Mouse (Mus musculus) liver, embryonic 14.5 days (tissue): Measurements from ENCODE around the gene Mlx. TPM values are rescaled to one million over a fixed set of nuclear protein-coding genes. Genes with fewer than 3 reads are reported as not detected.

Source experiments
- ATAC-seq: fragments of 200-750 bp; cut with Nextera tagmentation; 2 replicates; pipeline ENCODE4 v1.8.0; 2017; ENCODE audit warnings: moderate number of reproducible peaks, mild to moderate bottlenecking, moderate library complexity; ENCODE audit not compliant: insufficient read depth
- DNase-seq, 3 experiments: peaks; one replicate each; pipeline ENCODE4 v3.0.0-alpha.2; 2012 to 2013; ENCODE audit warnings: low read depth in 3 of 3, low spot score in 3 of 3
- H3K27ac ChIP-seq: fragments of 300-500 bp; sonication (generic); 2 replicates; pipeline ENCODE4 v1.5.1; 2014; ENCODE audit warnings: moderate library complexity, mild to moderate bottlenecking, control low read depth, inconsistent platforms
- H3K27me3 ChIP-seq: fragments of 300-500 bp; sonication (generic); 2 replicates; pipeline ENCODE4 v1.6.1; 2014; ENCODE audit warnings: mild to moderate bottlenecking, low read length, moderate library complexity; ENCODE audit not compliant: control insufficient read depth, insufficient read depth
- H3K36me3 ChIP-seq: fragments of 300-500 bp; sonication (generic); replicated peaks from 2 replicates; pipeline ENCODE4 v1.6.1; 2014; ENCODE audit warnings: low read depth; ENCODE audit not compliant: control insufficient read depth, insufficient read depth
- H3K4me1 ChIP-seq, 2 experiments: fragments of 200-500 bp in 1 of 2; fragments of 300-500 bp in 1 of 2; sonication (generic) in 1 of 2; replicated peaks; 2 replicates each; pipeline ENCODE4 v1.6.1; 2012 to 2014; ENCODE audit warnings: antibody characterized with exemption in 1 of 2, inconsistent platforms in 1 of 2, low read length in 1 of 2; ENCODE audit not compliant: control insufficient read depth in 2 of 2, insufficient read depth in 2 of 2
- H3K4me2 ChIP-seq: fragments of 300-500 bp; sonication (generic); 2 replicates; pipeline ENCODE4 v1.6.1; 2014; ENCODE audit warnings: low read depth, mild to moderate bottlenecking, control low read depth, moderate library complexity
- H3K4me3 ChIP-seq, 2 experiments: fragments of 200-500 bp in 1 of 2; fragments of 300-500 bp in 1 of 2; sonication (generic) in 1 of 2; 2 replicates each; pipeline ENCODE4 v1.5.1; 2012 to 2014; ENCODE audit warnings: low read depth in 2 of 2, low read length in 2 of 2, mild to moderate bottlenecking in 2 of 2, control low read depth in 1 of 2, inconsistent platforms in 1 of 2, moderate library complexity in 1 of 2; ENCODE audit not compliant: insufficient read depth in 1 of 2
- H3K9ac ChIP-seq: fragments of 300-500 bp; sonication (generic); replicated peaks from 2 replicates; pipeline ENCODE4 v1.6.1; 2014; ENCODE audit warnings: mild to moderate bottlenecking, control low read depth, moderate library complexity
- H3K9me3 ChIP-seq: fragments of 300-500 bp; sonication (generic); 2 replicates; pipeline ENCODE4 v1.6.1; 2016; ENCODE audit warnings: low read length, mixed read lengths; ENCODE audit not compliant: control insufficient read depth
- CTCF ChIP-seq: IDR thresholded peaks from 2 replicates; pipeline ENCODE4 v1.5.1; 2016; ENCODE audit warnings: antibody characterized with exemption, low read depth, control low read depth
- EP300 ChIP-seq: IDR thresholded peaks from 2 replicates; pipeline ENCODE4 v1.6.1; 2016; ENCODE audit warnings: antibody characterized with exemption, low read depth
- WGBS: fragments of 180-500 bp; shearing (Covaris S2); extraction: QIAGEN DNeasy Blood & Tissue Kit; methylation state at CpG from one replicate; pipeline ENCODE4 v1.1.7; 2014; ENCODE audit not compliant: insufficient replicate concordance; 5-methylcytosine and 5-hydroxymethylcytosine counted together
- polyA plus RNA-seq, 2 experiments: library from polyadenylated mRNA; depleted of rRNA in 1 of 2; stranded (reverse) in 1 of 2; unstranded in 1 of 2; fragments of >200 nt; fragmentation: Nextera tagmentation in 1 of 2; extraction: Ambion mirVana in 1 of 2; gene quantifications; 2 replicates each; pipeline versions ENCODE4 v1.2.1 to v1.2.3; 2012 to 2014

Mlx gene
- polyA plus RNA-seq, 2 experiments, result 16.8 to 26.8 TPM

- peak overlapping the region in 1 of 2 experiments; percentile 6; a peak in 1 of 4 replicates for H3K4me3 ChIP-seq
- peaks cover 39% of the 10 kb centered on the region for H3K27me3 ChIP-seq
- peak overlapping the region; percentile 31 for H3K4me2 ChIP-seq
- H3K9me3 ChIP-seq, result no peaks in the 10 kb centered on the region
- no peaks in the 10 kb centered on the region for H3K36me3 ChIP-seq
- WGBS, result 7% methylated on average over 27 of the region's 27 CpGs
- ATAC-seq, result no peak
- DNase-seq, result no peak
- H3K9ac ChIP-seq, result no peak overlapping the region
- no peak for TF ChIP-seq CTCF
- no peak for TF ChIP-seq EP300
- no peak overlapping the region for H3K27ac ChIP-seq
- peaks cover 15 to 18% of the 10 kb centered on the region in 2 experiments for H3K4me1 ChIP-seq
Observed at GRCm38 (mm10) chr11:101079746-101080145, 7.3 kb upstream of the Mlx start.

GRCm38 (mm10) chr11:101080421-101080820, 6.7 kb upstream of the Mlx start:
- ATAC-seq, result no peak
- DNase-seq, result no peak
- H3K4me1 ChIP-seq, result peaks cover 15 to 18% of the 10 kb centered on the region in 2 experiments
- H3K27ac ChIP-seq, result no peak overlapping the region
- TF ChIP-seq CTCF (no peak), EP300 (no peak)
- H3K27me3 ChIP-seq, result peaks cover 39% of the 10 kb centered on the region
- H3K4me3 ChIP-seq, result no peak overlapping the region
- H3K9ac ChIP-seq, result no peak overlapping the region
- 58% methylated on average over 5 of the region's 5 CpGs for WGBS
- H3K36me3 ChIP-seq, result no peaks in the 10 kb centered on the region
- H3K9me3 ChIP-seq, result no peaks in the 10 kb centered on the region
- no peak overlapping the region for H3K4me2 ChIP-seq

GRCm38 (mm10) chr11:101081659-101082058, 5.4 kb upstream of the Mlx start:
- peaks cover 21 to 23% of the 10 kb centered on the region in 2 experiments for H3K4me1 ChIP-seq
- WGBS, result 8% methylated on average over 10 of the region's 10 CpGs
- DNase-seq, result no peak
- no peaks in the 10 kb centered on the region for H3K36me3 ChIP-seq
- peak overlapping the region; percentile 98 for H3K4me2 ChIP-seq
- H3K27me3 ChIP-seq, result peaks cover 39% of the 10 kb centered on the region
- H3K9me3 ChIP-seq, result no peaks in the 10 kb centered on the region
- ATAC-seq, result no peak
- H3K27ac ChIP-seq, result peak overlapping the region; percentile 49
- H3K4me3 ChIP-seq, result peak overlapping the region; percentile 81 to 82
- TF ChIP-seq EP300 (no peak), CTCF (no peak)
- H3K9ac ChIP-seq, result peak overlapping the region; percentile 66

- under 1% methylated on average over 51 of the region's 51 CpGs for WGBS
- ATAC-seq (peak; percentile 87), DNase-seq (peak; percentile 77 to 81 (median 79))
- peak within 1 kb of the TSS; percentile 81 to 82 for H3K4me3 ChIP-seq
- no peaks in the 10 kb centered on the region for H3K36me3 ChIP-seq
- peak within 1 kb of the TSS; percentile 85 for H3K27ac ChIP-seq
- no peaks in the 10 kb centered on the region for H3K9me3 ChIP-seq
- peak within 1 kb of the TSS; percentile 98 for H3K4me2 ChIP-seq
- TF ChIP-seq EP300, result no peak
- peak; percentile 65 for TF ChIP-seq CTCF
- H3K27me3 ChIP-seq, result peaks cover 39% of the 10 kb centered on the region
- peaks cover 23 to 25% of the 10 kb centered on the region in 2 experiments for H3K4me1 ChIP-seq
- peak within 1 kb of the TSS; percentile 89 for H3K9ac ChIP-seq
Observed at GRCm38 (mm10) chr11:101082208-101083082, 4.6 kb upstream of the Mlx start, which contains the start of gene Coasy. Gene Coasy, plus strand, starts transcription at chr11:101082565.

GRCm38 (mm10) chr11:101083083-101083697, 3.9 kb upstream of the Mlx start:
- ATAC-seq, result no peak
- Histone ChIP-seq H3K9me3 (no peaks in the 10 kb centered on the region), H3K27me3 (peaks cover 35% of the 10 kb centered on the region), H3K4me1 (peaks cover 23 to 32% of the 10 kb centered on the region in 2 experiments), H3K4me3 (peak overlapping the region; percentile 66 to 81), H3K36me3 (no peaks in the 10 kb centered on the region), H3K9ac (peak overlapping the region; percentile 89), H3K27ac (peak overlapping the region; percentile 85), H3K4me2 (peak overlapping the region; percentile 98)
- 31% methylated on average over 19 of the region's 19 CpGs for WGBS
- TF ChIP-seq EP300 (no peak), CTCF (no peak)
- DNase-seq, result no peak
